Mouse (Mus musculus) cerebellum, postnatal 25 days (tissue): ENCODE data around the gene Phkg2.
A peak's percentile ranks its signal among the peaks of the same experiment; 100 is the strongest.
"Not testable (repeated sequence)": the region's sequence is repeated elsewhere in the genome, so short reads cannot be mapped to it uniquely, and the experiment has no call there.

Experiments
- DNase-seq, 2 experiments: peaks; one replicate each; pipeline ENCODE4 v3.0.0; 2021; ENCODE audit warnings: mixed read lengths in 2 of 2

Gene Phkg2

GRCm38 (mm10) chr7:127604256-127604655, 31.1 kb downstream of the Phkg2 start:
- DNase-seq, result no peak

- DNase-seq, result no peak
Measured at GRCm38 (mm10) chr7:127607150-127607549, 34.0 kb downstream of the Phkg2 start.

- DNase-seq, result peak in 1 of 2 experiments; percentile 1
Measured at GRCm38 (mm10) chr7:127611011-127611410, 37.9 kb downstream of the Phkg2 start.

GRCm38 (mm10) chr7:127611561-127611960, 38.4 kb downstream of the Phkg2 start:
- DNase-seq, result peak in 1 of 2 experiments; percentile 11

- DNase-seq, result peak in 1 of 2 experiments; percentile 5
Measured at GRCm38 (mm10) chr7:127613501-127613900, 40.4 kb downstream of the Phkg2 start.

GRCm38 (mm10) chr7:127614091-127614490, 41.0 kb downstream of the Phkg2 start:
- no peak for DNase-seq

- peak; percentile 37 to 56 for DNase-seq
Measured at GRCm38 (mm10) chr7:127614511-127614890, 41.4 kb downstream of the Phkg2 start.

GRCm38 (mm10) chr7:127614891-127615843, 42.0 kb downstream of the Phkg2 start, which contains the start of gene Zfp629:
Gene Zfp629 (minus strand): TSS chr7:127615797.
- peak; percentile 81 to 83 for DNase-seq

GRCm38 (mm10) chr7:127616336-127616735, 43.2 kb downstream of the Phkg2 start:
- DNase-seq, result no peak

GRCm38 (mm10) chr7:127616881-127617280, 43.7 kb downstream of the Phkg2 start:
- DNase-seq, result no peak

- DNase-seq, result no peak
Measured at GRCm38 (mm10) chr7:127617962-127618361, 44.8 kb downstream of the Phkg2 start.

- DNase-seq, result not testable (repeated sequence)
Measured at GRCm38 (mm10) chr7:127618402-127618801, 45.3 kb downstream of the Phkg2 start.

- no peak for DNase-seq
Measured at GRCm38 (mm10) chr7:127626039-127626438, 52.9 kb downstream of the Phkg2 start.

- DNase-seq, result no peak
Measured at GRCm38 (mm10) chr7:127626471-127626870, 53.3 kb downstream of the Phkg2 start.

GRCm38 (mm10) chr7:127628646-127629045, 55.5 kb downstream of the Phkg2 start:
- no peak for DNase-seq

GRCm38 (mm10) chr7:127631416-127631815, 58.3 kb downstream of the Phkg2 start:
- DNase-seq, result no peak
